Mouse (Mus musculus): ENCODE measurements at regions not wholly inside any gene's neighbourhood (a gene's known extent, or its start where the extent isn't known, plus 50 kb on each side); places are given as distances from the start of the nearest gene placed in this dataset.
A peak's percentile ranks its signal among the peaks of the same experiment; 100 is the strongest.

DNA sequence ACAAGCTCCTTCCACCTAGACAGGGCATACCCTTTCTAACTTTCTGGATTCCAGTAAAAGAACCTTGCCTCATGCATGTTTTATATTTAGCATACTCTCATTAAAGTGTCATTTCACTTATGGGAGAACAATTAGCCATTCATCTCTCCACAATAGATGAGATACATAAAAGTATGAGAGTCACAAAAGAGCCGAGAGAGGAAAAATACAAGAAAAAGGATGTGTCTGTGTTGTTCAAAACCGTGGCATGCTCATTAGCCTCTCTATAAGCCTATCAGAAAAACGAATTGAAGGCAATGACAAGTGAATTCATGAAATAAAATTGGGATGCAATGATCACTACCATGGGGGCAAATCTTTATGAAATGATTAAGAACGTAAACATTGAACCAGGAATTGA, 299.9 kb upstream of the Nbea start:
- ATAC-seq (ENCODE audit: low FRiP score, low TSS enrichment) (no peak), DNase-seq (no peak)
- Histone ChIP-seq H3K4me2 (ENCODE audit: low read length) (no peak overlapping the region), H3K9ac (replicated peaks; ENCODE audit: low read length) (no peak overlapping the region), H3K36me3 (ENCODE audit: control insufficient read depth, insufficient read depth, low read length) (no peaks in the 10 kb centered on the region), H3K9me3 (ENCODE audit: control insufficient read depth, low read length) (no peaks in the 10 kb centered on the region), H3K27me3 (ENCODE audit: control insufficient read depth, insufficient read depth, low read length) (no peaks in the 10 kb centered on the region), H3K4me1 (ENCODE audit: control insufficient read depth, insufficient read depth, low read length) (peaks cover 10% of the 10 kb centered on the region), H3K27ac (replicated peaks; ENCODE audit: low read depth, low read length) (no peak overlapping the region), H3K4me3 (replicated peaks; ENCODE audit: low read depth, low read length) (no peak overlapping the region)
- 45% methylated on average over 4 of the region's 4 CpGs for WGBS

DNA sequence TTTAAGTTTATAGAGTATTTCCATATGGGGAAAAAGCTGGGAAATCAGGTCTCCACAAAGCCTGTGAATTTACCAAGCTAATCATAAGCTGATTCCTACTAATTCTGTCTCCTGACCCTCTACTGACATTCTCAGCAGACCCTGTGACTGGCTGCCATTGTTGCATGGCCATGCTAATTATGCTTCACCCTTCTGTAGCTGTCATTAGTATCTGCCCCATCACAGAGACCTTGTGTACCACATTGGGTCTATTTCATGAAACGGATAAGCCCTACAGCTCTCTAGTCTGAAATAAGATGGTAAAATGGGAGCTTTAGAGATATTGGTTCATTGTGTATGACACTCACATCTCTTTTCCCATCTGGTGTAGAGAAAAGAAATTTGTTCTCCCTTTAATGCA, 296.0 kb upstream of the Nbea start:
- WGBS: 25% methylated on average over 1 of the region's 1 CpGs

DNA sequence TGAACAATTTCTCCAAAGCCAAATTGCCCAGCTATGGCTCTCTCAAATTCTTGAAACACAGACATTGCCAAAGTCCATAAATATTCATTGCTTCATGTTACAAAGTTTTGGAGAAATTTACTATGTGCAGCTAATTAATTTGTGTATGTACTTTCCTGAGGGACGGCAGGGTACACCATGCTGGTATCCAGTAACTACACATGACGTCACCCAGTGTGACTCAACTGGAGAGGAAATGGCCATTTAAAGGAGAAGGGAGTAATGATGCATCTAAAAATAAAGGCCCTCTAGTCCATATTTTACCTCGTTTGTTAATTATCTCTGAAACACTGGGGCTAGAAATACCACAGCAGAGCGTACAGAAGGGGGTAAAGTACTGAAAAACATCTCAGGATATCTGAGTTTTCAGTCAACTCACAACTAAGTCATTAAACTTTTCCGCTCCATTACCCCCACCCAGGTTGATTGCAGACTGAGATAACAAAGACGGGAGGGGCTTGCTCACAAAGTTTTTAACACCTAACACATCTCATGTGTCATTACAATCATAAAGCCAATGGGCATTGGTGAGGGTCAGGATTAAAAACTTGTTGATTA, 295.1 kb upstream of the Nbea start:
- ATAC-seq (ENCODE audit: low FRiP score, low TSS enrichment) (no peak), DNase-seq (no peak)
- Histone ChIP-seq H3K4me1 (ENCODE audit: control insufficient read depth, insufficient read depth, low read length) (peaks cover 12% of the 10 kb centered on the region), H3K9me3 (ENCODE audit: control insufficient read depth, low read length) (no peaks in the 10 kb centered on the region), H3K4me3 (replicated peaks; ENCODE audit: low read depth, low read length) (no peak overlapping the region), H3K36me3 (ENCODE audit: control insufficient read depth, insufficient read depth, low read length) (no peaks in the 10 kb centered on the region), H3K27ac (replicated peaks; ENCODE audit: low read depth, low read length) (no peak overlapping the region), H3K4me2 (ENCODE audit: low read length) (no peak overlapping the region), H3K27me3 (ENCODE audit: control insufficient read depth, insufficient read depth, low read length) (no peaks in the 10 kb centered on the region), H3K9ac (replicated peaks; ENCODE audit: low read length) (no peak overlapping the region)
- 91% methylated on average over 6 of the region's 6 CpGs for WGBS

More for the DNA sequence above, 296.0 kb upstream of the Nbea start:
- DNase-seq (no peak), ATAC-seq (ENCODE audit: low FRiP score, low TSS enrichment) (no peak)
- no peak overlapping the region for H3K27ac ChIP-seq (replicated peaks; ENCODE audit: low read depth, low read length)
- no peaks in the 10 kb centered on the region for H3K9me3 ChIP-seq (ENCODE audit: control insufficient read depth, low read length)
- peaks cover 12% of the 10 kb centered on the region for H3K4me1 ChIP-seq (ENCODE audit: control insufficient read depth, insufficient read depth, low read length)
- H3K9ac ChIP-seq (replicated peaks; ENCODE audit: low read length): no peak overlapping the region
- H3K4me3 ChIP-seq (replicated peaks; ENCODE audit: low read depth, low read length): no peak overlapping the region
- no peaks in the 10 kb centered on the region for H3K27me3 ChIP-seq (ENCODE audit: control insufficient read depth, insufficient read depth, low read length)
- no peak overlapping the region for H3K4me2 ChIP-seq (ENCODE audit: low read length)
- no peaks in the 10 kb centered on the region for H3K36me3 ChIP-seq (ENCODE audit: control insufficient read depth, insufficient read depth, low read length)

DNA sequence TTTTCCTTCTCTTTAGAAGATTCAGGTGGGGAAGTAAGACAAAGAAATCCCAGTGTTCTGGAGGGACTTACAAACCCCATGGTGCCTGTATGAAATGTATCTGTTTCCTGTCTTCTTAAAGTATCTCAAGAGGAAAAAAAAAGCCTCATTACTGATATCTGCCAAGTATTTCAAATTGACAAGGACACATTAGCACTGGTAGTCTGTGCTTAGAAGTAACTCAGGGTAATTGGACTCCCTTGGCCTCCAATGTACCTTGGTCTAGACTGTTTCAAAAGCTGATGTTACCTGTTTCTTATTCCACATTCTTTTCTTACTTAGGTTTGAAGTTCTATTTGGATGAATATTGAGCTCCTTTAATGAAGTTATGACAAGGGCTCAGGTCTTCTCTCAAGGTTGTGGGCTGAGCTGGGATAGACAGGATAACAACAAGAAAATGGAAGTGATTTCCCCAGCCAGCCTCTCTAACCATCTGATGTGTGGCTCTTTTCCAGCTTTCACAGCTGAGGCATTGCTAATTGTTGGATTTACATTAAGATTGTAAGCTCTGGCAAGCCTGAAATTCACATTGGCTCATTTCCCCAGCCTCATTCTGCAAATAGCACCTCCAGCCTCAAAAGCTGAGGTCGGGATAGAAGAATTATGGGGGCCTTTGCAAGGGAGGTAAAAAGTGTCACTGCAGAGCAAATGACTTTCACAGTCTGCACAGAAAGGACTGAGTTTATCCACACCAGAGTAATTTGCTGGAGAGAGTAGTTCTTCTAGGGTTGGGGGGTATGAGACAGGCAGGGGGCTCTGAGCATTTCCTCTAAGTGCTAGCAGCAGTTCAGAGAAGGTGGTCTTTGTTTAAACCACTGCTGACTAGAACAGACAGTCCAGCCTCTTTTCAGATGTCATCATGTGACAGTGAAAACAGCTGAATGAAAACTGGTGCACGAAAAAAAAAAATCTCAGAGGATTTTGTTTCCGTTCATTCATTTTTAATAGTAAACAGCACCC, 292.3 kb upstream of the Nbea start:
- H3K9ac ChIP-seq (replicated peaks; ENCODE audit: low read length): no peak overlapping the region
- DNase-seq (peak; percentile 75), ATAC-seq (ENCODE audit: low FRiP score, low TSS enrichment) (peak; percentile 58)
- 15% methylated on average over 3 of the region's 3 CpGs for WGBS
- no peaks in the 10 kb centered on the region for H3K9me3 ChIP-seq (ENCODE audit: control insufficient read depth, low read length)
- H3K4me1 ChIP-seq (ENCODE audit: control insufficient read depth, insufficient read depth, low read length): peaks cover 15% of the 10 kb centered on the region
- H3K27me3 ChIP-seq (ENCODE audit: control insufficient read depth, insufficient read depth, low read length): no peaks in the 10 kb centered on the region
- peak overlapping the region; percentile 50 for H3K27ac ChIP-seq (replicated peaks; ENCODE audit: low read depth, low read length)
- H3K4me2 ChIP-seq (ENCODE audit: low read length): no peak overlapping the region
- no peaks in the 10 kb centered on the region for H3K36me3 ChIP-seq (ENCODE audit: control insufficient read depth, insufficient read depth, low read length)
- no peak overlapping the region for H3K4me3 ChIP-seq (replicated peaks; ENCODE audit: low read depth, low read length)

DNA sequence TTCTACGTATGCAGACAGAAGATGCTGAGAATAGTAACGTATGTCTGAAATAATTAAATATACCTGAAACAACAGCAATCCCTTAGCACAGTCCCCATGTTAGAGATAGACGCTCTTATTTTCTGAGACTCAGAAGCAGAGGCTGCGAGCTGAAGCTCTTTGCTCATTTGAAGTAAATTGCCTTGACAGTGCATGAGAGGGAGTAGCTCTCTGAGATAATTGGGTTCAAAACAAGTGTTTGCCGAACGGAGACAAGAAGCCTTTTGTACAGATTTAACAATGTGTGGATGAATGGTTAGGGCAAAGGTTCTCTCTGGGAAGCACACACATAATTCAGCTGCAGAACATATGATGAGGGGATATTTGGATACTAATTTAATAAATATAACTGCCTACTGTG, 289.1 kb upstream of the Nbea start:
- Histone ChIP-seq H3K27me3 (ENCODE audit: control insufficient read depth, insufficient read depth, low read length) (no peaks in the 10 kb centered on the region), H3K27ac (replicated peaks; ENCODE audit: low read depth, low read length) (no peak overlapping the region), H3K4me1 (ENCODE audit: control insufficient read depth, insufficient read depth, low read length) (peaks cover 12% of the 10 kb centered on the region), H3K36me3 (ENCODE audit: control insufficient read depth, insufficient read depth, low read length) (no peaks in the 10 kb centered on the region), H3K4me3 (replicated peaks; ENCODE audit: low read depth, low read length) (no peak overlapping the region), H3K9ac (replicated peaks; ENCODE audit: low read length) (no peak overlapping the region), H3K9me3 (ENCODE audit: control insufficient read depth, low read length) (no peaks in the 10 kb centered on the region), H3K4me2 (ENCODE audit: low read length) (no peak overlapping the region)
- 19% methylated on average over 6 of the region's 6 CpGs for WGBS
- ATAC-seq (ENCODE audit: low FRiP score, low TSS enrichment) (no peak), DNase-seq (peak; percentile 71)

DNA sequence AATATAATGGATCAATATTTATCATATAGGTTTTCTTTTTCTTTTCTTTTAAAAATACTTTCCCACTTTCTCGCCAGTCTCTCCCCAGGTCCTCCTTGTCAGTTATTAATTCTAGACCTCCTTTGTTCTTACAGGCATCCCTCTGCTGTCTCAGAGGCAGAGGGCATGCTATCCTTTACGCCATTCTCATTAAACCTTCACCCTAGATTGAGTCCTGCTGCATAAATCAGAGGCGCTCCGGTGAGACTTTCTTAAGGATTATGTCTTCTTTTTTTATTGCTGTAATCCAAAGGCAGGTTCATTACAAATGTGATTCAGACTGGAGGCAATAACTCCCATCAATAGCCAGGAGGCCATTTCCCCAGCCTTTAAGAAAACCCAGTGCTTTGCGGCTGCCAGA, 288.3 kb upstream of the Nbea start:
- peaks cover 12% of the 10 kb centered on the region for H3K4me1 ChIP-seq (ENCODE audit: control insufficient read depth, insufficient read depth, low read length)
- H3K27ac ChIP-seq (replicated peaks; ENCODE audit: low read depth, low read length): no peak overlapping the region; the same call in 1 of the 2 replicates
- ATAC-seq (ENCODE audit: low FRiP score, low TSS enrichment) (no peak), DNase-seq (no peak)
- H3K36me3 ChIP-seq (ENCODE audit: control insufficient read depth, insufficient read depth, low read length): no peaks in the 10 kb centered on the region
- no peak overlapping the region for H3K9ac ChIP-seq (replicated peaks; ENCODE audit: low read length)
- H3K4me2 ChIP-seq (ENCODE audit: low read length): no peak overlapping the region
- H3K9me3 ChIP-seq (ENCODE audit: control insufficient read depth, low read length): no peaks in the 10 kb centered on the region
- H3K27me3 ChIP-seq (ENCODE audit: control insufficient read depth, insufficient read depth, low read length): no peaks in the 10 kb centered on the region
- 18% methylated on average over 5 of the region's 5 CpGs for WGBS
- no peak overlapping the region for H3K4me3 ChIP-seq (replicated peaks; ENCODE audit: low read depth, low read length)

DNA sequence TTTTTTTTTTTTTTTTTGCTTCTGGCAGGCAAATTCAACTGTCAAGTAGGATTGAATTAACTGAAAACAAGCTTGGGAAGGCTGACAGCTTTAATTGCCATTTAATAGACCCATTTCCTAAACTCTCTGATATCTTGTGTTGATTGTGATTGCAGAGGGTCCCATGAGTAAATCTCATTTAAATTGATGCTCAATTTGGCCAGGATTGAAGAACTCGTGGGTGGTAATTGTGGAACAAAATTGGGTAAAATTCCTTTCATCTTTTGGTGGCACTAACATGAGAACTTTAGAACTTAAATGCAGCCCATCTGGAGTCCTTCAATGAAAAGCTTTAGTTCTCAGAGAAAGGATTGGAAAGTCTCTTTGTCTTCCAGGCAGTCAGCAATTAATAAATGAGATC, 287.7 kb upstream of the Nbea start:
- Histone ChIP-seq H3K4me3 (replicated peaks; ENCODE audit: low read depth, low read length) (no peak overlapping the region), H3K4me1 (ENCODE audit: control insufficient read depth, insufficient read depth, low read length) (peaks cover 12% of the 10 kb centered on the region), H3K27ac (replicated peaks; ENCODE audit: low read depth, low read length) (no peak overlapping the region), H3K9me3 (ENCODE audit: control insufficient read depth, low read length) (no peaks in the 10 kb centered on the region), H3K27me3 (ENCODE audit: control insufficient read depth, insufficient read depth, low read length) (no peaks in the 10 kb centered on the region), H3K9ac (replicated peaks; ENCODE audit: low read length) (no peak overlapping the region), H3K4me2 (ENCODE audit: low read length) (no peak overlapping the region), H3K36me3 (ENCODE audit: control insufficient read depth, insufficient read depth, low read length) (no peaks in the 10 kb centered on the region)
- WGBS: 10% methylated on average over 1 of the region's 1 CpGs
- ATAC-seq (ENCODE audit: low FRiP score, low TSS enrichment): no peak
- DNase-seq: no peak

DNA sequence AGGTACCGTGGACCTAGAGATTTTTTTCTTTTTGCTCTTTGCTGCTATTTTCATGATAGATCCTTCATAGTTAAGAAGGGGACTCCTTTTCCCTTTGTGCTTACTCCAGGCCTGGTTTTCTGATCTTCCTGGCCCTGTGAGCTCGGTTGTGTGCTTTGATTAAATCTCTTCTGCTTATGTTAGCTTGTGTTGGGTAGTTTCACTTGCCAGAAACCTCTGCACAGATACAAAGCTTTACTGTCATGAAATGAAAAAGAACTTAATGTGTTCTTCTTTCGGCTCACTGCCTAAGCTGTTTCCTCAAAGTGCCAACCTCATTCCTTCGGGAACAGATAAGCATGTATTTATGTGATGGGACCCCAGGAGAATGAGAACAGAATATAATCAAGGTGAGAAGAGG, 274.1 kb upstream of the Nbea start:
- Histone ChIP-seq H3K27ac (replicated peaks; ENCODE audit: low read depth, low read length) (no peak overlapping the region), H3K4me3 (replicated peaks; ENCODE audit: low read depth, low read length) (no peak overlapping the region), H3K9ac (replicated peaks; ENCODE audit: low read length) (no peak overlapping the region), H3K36me3 (ENCODE audit: control insufficient read depth, insufficient read depth, low read length) (no peaks in the 10 kb centered on the region), H3K4me2 (ENCODE audit: low read length) (no peak overlapping the region), H3K4me1 (ENCODE audit: control insufficient read depth, insufficient read depth, low read length) (0 out of 2 replicates have a peak, but pooled peaks cover 13% of the 10 kb centered on the region), H3K9me3 (ENCODE audit: control insufficient read depth, low read length) (no peaks in the 10 kb centered on the region), H3K27me3 (ENCODE audit: control insufficient read depth, insufficient read depth, low read length) (no peaks in the 10 kb centered on the region)
- ATAC-seq (ENCODE audit: low FRiP score, low TSS enrichment) (no peak), DNase-seq (no peak)
- WGBS: 50% methylated on average over 4 of the region's 4 CpGs

Measured in midbrain, embryonic 14.5 days (tissue).